Mouse (Mus musculus): ENCODE measurements at regions not wholly inside any gene's neighbourhood (a gene's known extent, or its start where the extent isn't known, plus 50 kb on each side); places are given as distances from the start of the nearest gene placed in this dataset.

GRCm38 (mm10) chr1:121631466-121631865 is 63.7 kb upstream of the Ddx18 start:
- TF ChIP-seq POLR2A (IDR thresholded peaks at IDR 0.05; ENCODE audit: extremely low read depth, insufficient read depth, low read length) (no peak), CTCF (IDR thresholded peaks at IDR 0.05; ENCODE audit: extremely low read depth, insufficient read depth, low read length) (no peak)

Measured in cortical plate, adult 2 months (tissue).